Mouse (Mus musculus): Measurements from ENCODE around the gene Kcnk6.

DNA sequence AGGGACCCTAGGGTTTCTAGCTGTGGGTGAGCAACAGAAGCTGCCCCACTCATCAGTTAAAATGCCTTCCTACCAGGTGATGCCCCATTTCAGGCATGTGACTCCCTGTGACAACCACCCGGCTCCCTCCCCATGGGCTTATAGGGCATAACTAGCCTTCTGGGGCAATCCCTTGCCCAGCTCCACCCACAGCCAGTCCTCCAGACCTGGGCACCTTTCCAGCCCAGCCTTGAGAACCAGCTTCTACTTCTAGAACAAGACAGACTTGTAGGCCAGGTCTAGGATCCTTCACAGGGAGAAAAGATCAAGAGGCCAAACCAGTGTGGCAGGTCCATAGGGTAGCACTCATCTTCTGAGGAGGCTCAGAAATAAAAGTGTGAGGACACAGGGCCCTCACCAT, 25.1 kb upstream of the Kcnk6 start:
- TF ChIP-seq CTCF (IDR thresholded peaks at IDR 0.05; ENCODE audit: insufficient read depth, low read depth, low read length) (no peak), POLR2A (IDR thresholded peaks at IDR 0.05; ENCODE audit: insufficient read depth, low read depth, low read length) (no peak)

Measured in olfactory bulb, adult 2 months (tissue).